Mouse (Mus musculus) liver, embryonic 14.5 days (tissue): ENCODE results near the gene Zfp398. TPM values are rescaled to one million over a fixed set of nuclear protein-coding genes. Genes with fewer than 3 reads are reported as not detected.
"Not testable (repeated sequence)": the region's sequence is repeated elsewhere in the genome, so short reads cannot be mapped to it uniquely, and the experiment has no call there.

Experiments
- ATAC-seq: fragments of 200-750 bp; cut with Nextera tagmentation; 2 replicates; pipeline ENCODE4 v1.8.0; 2017; ENCODE audit warnings: moderate number of reproducible peaks, mild to moderate bottlenecking, moderate library complexity; ENCODE audit not compliant: insufficient read depth
- DNase-seq, 3 experiments: peaks; one replicate each; pipeline ENCODE4 v3.0.0-alpha.2; 2012 to 2013; ENCODE audit warnings: low read depth in 3 of 3, low spot score in 3 of 3
- H3K27ac ChIP-seq: fragments of 300-500 bp; sonication (generic); 2 replicates; pipeline ENCODE4 v1.5.1; 2014; ENCODE audit warnings: moderate library complexity, mild to moderate bottlenecking, control low read depth, inconsistent platforms
- H3K27me3 ChIP-seq: fragments of 300-500 bp; sonication (generic); 2 replicates; pipeline ENCODE4 v1.6.1; 2014; ENCODE audit warnings: mild to moderate bottlenecking, low read length, moderate library complexity; ENCODE audit not compliant: control insufficient read depth, insufficient read depth
- H3K36me3 ChIP-seq: fragments of 300-500 bp; sonication (generic); replicated peaks from 2 replicates; pipeline ENCODE4 v1.6.1; 2014; ENCODE audit warnings: low read depth; ENCODE audit not compliant: control insufficient read depth, insufficient read depth
- H3K4me1 ChIP-seq, 2 experiments: fragments of 200-500 bp in 1 of 2; fragments of 300-500 bp in 1 of 2; sonication (generic) in 1 of 2; replicated peaks; 2 replicates each; pipeline ENCODE4 v1.6.1; 2012 to 2014; ENCODE audit warnings: antibody characterized with exemption in 1 of 2, inconsistent platforms in 1 of 2, low read length in 1 of 2; ENCODE audit not compliant: control insufficient read depth in 2 of 2, insufficient read depth in 2 of 2
- H3K4me2 ChIP-seq: fragments of 300-500 bp; sonication (generic); 2 replicates; pipeline ENCODE4 v1.6.1; 2014; ENCODE audit warnings: low read depth, mild to moderate bottlenecking, control low read depth, moderate library complexity
- H3K4me3 ChIP-seq, 2 experiments: fragments of 200-500 bp in 1 of 2; fragments of 300-500 bp in 1 of 2; sonication (generic) in 1 of 2; 2 replicates each; pipeline ENCODE4 v1.5.1; 2012 to 2014; ENCODE audit warnings: low read depth in 2 of 2, low read length in 2 of 2, mild to moderate bottlenecking in 2 of 2, control low read depth in 1 of 2, inconsistent platforms in 1 of 2, moderate library complexity in 1 of 2; ENCODE audit not compliant: insufficient read depth in 1 of 2
- H3K9ac ChIP-seq: fragments of 300-500 bp; sonication (generic); replicated peaks from 2 replicates; pipeline ENCODE4 v1.6.1; 2014; ENCODE audit warnings: mild to moderate bottlenecking, control low read depth, moderate library complexity
- H3K9me3 ChIP-seq: fragments of 300-500 bp; sonication (generic); 2 replicates; pipeline ENCODE4 v1.6.1; 2016; ENCODE audit warnings: low read length, mixed read lengths; ENCODE audit not compliant: control insufficient read depth
- CTCF ChIP-seq: IDR thresholded peaks from 2 replicates; pipeline ENCODE4 v1.5.1; 2016; ENCODE audit warnings: antibody characterized with exemption, low read depth, control low read depth
- EP300 ChIP-seq: IDR thresholded peaks from 2 replicates; pipeline ENCODE4 v1.6.1; 2016; ENCODE audit warnings: antibody characterized with exemption, low read depth
- whole genome bisulfite sequencing: fragments of 180-500 bp; shearing (Covaris S2); extraction: QIAGEN DNeasy Blood & Tissue Kit; methylation state at CpG from one replicate; pipeline ENCODE4 v1.1.7; 2014; ENCODE audit not compliant: insufficient replicate concordance; 5-methylcytosine and 5-hydroxymethylcytosine counted together
- polyA plus RNA-seq, 2 experiments: library from polyadenylated mRNA; depleted of rRNA in 1 of 2; stranded (reverse) in 1 of 2; unstranded in 1 of 2; fragments of >200 nt; fragmentation: Nextera tagmentation in 1 of 2; extraction: Ambion mirVana in 1 of 2; gene quantifications; 2 replicates each; pipeline versions ENCODE4 v1.2.1 to v1.2.3; 2012 to 2014

Gene Zfp398
- polyA plus RNA-seq, 2 experiments, result 1.2 to 1.7 TPM

GRCm38 (mm10) chr6:47842337-47842736 is 6.9 kb downstream of the Zfp398 start:
- Histone ChIP-seq H3K9me3 (no peaks in the 10 kb centered on the region), H3K9ac (no peak overlapping the region), H3K36me3 (no peaks in the 10 kb centered on the region), H3K27me3 (no peaks in the 10 kb centered on the region), H3K27ac (no peak overlapping the region; the same call in 1 of the 2 replicates), H3K4me3 (no peak overlapping the region), H3K4me2 (no peak overlapping the region), H3K4me1 (peaks cover 17 to 19% of the 10 kb centered on the region in 2 experiments)
- 79% methylated on average over 1 of the region's 1 CpGs for WGBS
- ATAC-seq, result peak; percentile 72
- DNase-seq, result peak in 1 of 3 experiments; percentile 36
- no peak for TF ChIP-seq CTCF
- TF ChIP-seq EP300, result no peak

GRCm38 (mm10) chr6:47845779-47846178 is 10.3 kb downstream of the Zfp398 start:
- Histone ChIP-seq H3K27me3 (no peaks in the 10 kb centered on the region), H3K9me3 (no peaks in the 10 kb centered on the region), H3K4me3 (no peak overlapping the region), H3K36me3 (no peaks in the 10 kb centered on the region), H3K4me1 (peaks cover 5 to 6% of the 10 kb centered on the region in 2 experiments), H3K9ac (no peak overlapping the region), H3K27ac (no peak overlapping the region), H3K4me2 (no peak overlapping the region)
- DNase-seq, result no peak
- no peak for TF ChIP-seq EP300
- TF ChIP-seq CTCF, result no peak
- no peak for ATAC-seq

- no peak for ATAC-seq
These were observed 21.8 kb downstream of the Zfp398 start for GRCm38 (mm10) chr6:47857241-47857640.

GRCm38 (mm10) chr6:47857729-47858128 is 22.3 kb downstream of the Zfp398 start:
- not testable (repeated sequence) for ATAC-seq, H3K4me3 ChIP-seq, H3K27me3 ChIP-seq, H3K4me1 ChIP-seq, H3K9ac ChIP-seq, H3K36me3 ChIP-seq, H3K9me3 ChIP-seq, H3K4me2 ChIP-seq, DNase-seq, H3K27ac ChIP-seq
- WGBS, result 67% methylated on average over 3 of the region's 3 CpGs

More at GRCm38 (mm10) chr6:47857241-47857640, 21.8 kb downstream of the Zfp398 start:
- no peak overlapping the region for H3K4me2 ChIP-seq
- H3K27me3 ChIP-seq, result no peaks in the 10 kb centered on the region
- no peaks in the 10 kb centered on the region for H3K36me3 ChIP-seq
- DNase-seq, result no peak
- no peak for TF ChIP-seq CTCF
- TF ChIP-seq EP300, result no peak
- no peak overlapping the region for H3K9ac ChIP-seq
- no peaks in the 10 kb centered on the region for H3K4me1 ChIP-seq
- H3K9me3 ChIP-seq, result no peaks in the 10 kb centered on the region
- no peak overlapping the region for H3K27ac ChIP-seq
- WGBS, result 86% methylated on average over 6 of the region's 6 CpGs
- H3K4me3 ChIP-seq, result no peak overlapping the region

GRCm38 (mm10) chr6:47872266-47872665 is 36.8 kb downstream of the Zfp398 start:
- no peak overlapping the region for H3K9ac ChIP-seq
- 84% methylated on average over 5 of the region's 5 CpGs for WGBS
- TF ChIP-seq CTCF, result no peak
- no peak for TF ChIP-seq EP300
- no peak overlapping the region for H3K4me3 ChIP-seq
- no peaks in the 10 kb centered on the region for H3K9me3 ChIP-seq
- H3K27me3 ChIP-seq, result no peaks in the 10 kb centered on the region
- no peak overlapping the region for H3K4me2 ChIP-seq
- no peak for DNase-seq
- no peaks in the 10 kb centered on the region for H3K4me1 ChIP-seq
- H3K36me3 ChIP-seq, result no peaks in the 10 kb centered on the region
- no peak for ATAC-seq
- H3K27ac ChIP-seq, result no peak overlapping the region

GRCm38 (mm10) chr6:47877058-47877457 is 41.6 kb downstream of the Zfp398 start, which contains the start of gene Zfp282:
TSS of gene Zfp282 (plus strand) at chr6:47877204.
- WGBS, result 3% methylated on average over 9 of the region's 9 CpGs
- Histone ChIP-seq H3K4me1 (peaks cover 6 to 14% of the 10 kb centered on the region in 2 experiments), H3K9ac (peak within 1 kb of the TSS; percentile 84), H3K4me2 (peak within 1 kb of the TSS; percentile 76), H3K9me3 (no peaks in the 10 kb centered on the region), H3K36me3 (peaks cover 7% of the 10 kb centered on the region), H3K27ac (peak within 1 kb of the TSS; percentile 61), H3K27me3 (no peaks in the 10 kb centered on the region), H3K4me3 (peak within 1 kb of the TSS; percentile 82 to 93)
- no peak for DNase-seq
- no peak for ATAC-seq
- TF ChIP-seq CTCF (no peak), EP300 (no peak)
